Mouse (Mus musculus) liver, embryonic 14.5 days (tissue): ENCODE measurements around the gene Rnf43. TPM values are rescaled to one million over a fixed set of nuclear protein-coding genes. Genes with fewer than 3 reads are reported as not detected.

Source experiments
- ATAC-seq: fragments of 200-750 bp; cut with Nextera tagmentation; 2 replicates; pipeline ENCODE4 v1.8.0; 2017; ENCODE audit warnings: moderate number of reproducible peaks, mild to moderate bottlenecking, moderate library complexity; ENCODE audit not compliant: insufficient read depth
- DNase-seq, 3 experiments: peaks; one replicate each; pipeline ENCODE4 v3.0.0-alpha.2; 2012 to 2013; ENCODE audit warnings: low read depth in 3 of 3, low spot score in 3 of 3
- H3K27ac ChIP-seq: fragments of 300-500 bp; sonication (generic); 2 replicates; pipeline ENCODE4 v1.5.1; 2014; ENCODE audit warnings: moderate library complexity, mild to moderate bottlenecking, control low read depth, inconsistent platforms
- H3K27me3 ChIP-seq: fragments of 300-500 bp; sonication (generic); 2 replicates; pipeline ENCODE4 v1.6.1; 2014; ENCODE audit warnings: mild to moderate bottlenecking, low read length, moderate library complexity; ENCODE audit not compliant: control insufficient read depth, insufficient read depth
- H3K36me3 ChIP-seq: fragments of 300-500 bp; sonication (generic); replicated peaks from 2 replicates; pipeline ENCODE4 v1.6.1; 2014; ENCODE audit warnings: low read depth; ENCODE audit not compliant: control insufficient read depth, insufficient read depth
- H3K4me1 ChIP-seq, 2 experiments: fragments of 200-500 bp in 1 of 2; fragments of 300-500 bp in 1 of 2; sonication (generic) in 1 of 2; replicated peaks; 2 replicates each; pipeline ENCODE4 v1.6.1; 2012 to 2014; ENCODE audit warnings: antibody characterized with exemption in 1 of 2, inconsistent platforms in 1 of 2, low read length in 1 of 2; ENCODE audit not compliant: control insufficient read depth in 2 of 2, insufficient read depth in 2 of 2
- H3K4me2 ChIP-seq: fragments of 300-500 bp; sonication (generic); 2 replicates; pipeline ENCODE4 v1.6.1; 2014; ENCODE audit warnings: low read depth, mild to moderate bottlenecking, control low read depth, moderate library complexity
- H3K4me3 ChIP-seq, 2 experiments: fragments of 200-500 bp in 1 of 2; fragments of 300-500 bp in 1 of 2; sonication (generic) in 1 of 2; 2 replicates each; pipeline ENCODE4 v1.5.1; 2012 to 2014; ENCODE audit warnings: low read depth in 2 of 2, low read length in 2 of 2, mild to moderate bottlenecking in 2 of 2, control low read depth in 1 of 2, inconsistent platforms in 1 of 2, moderate library complexity in 1 of 2; ENCODE audit not compliant: insufficient read depth in 1 of 2
- H3K9ac ChIP-seq: fragments of 300-500 bp; sonication (generic); replicated peaks from 2 replicates; pipeline ENCODE4 v1.6.1; 2014; ENCODE audit warnings: mild to moderate bottlenecking, control low read depth, moderate library complexity
- H3K9me3 ChIP-seq: fragments of 300-500 bp; sonication (generic); 2 replicates; pipeline ENCODE4 v1.6.1; 2016; ENCODE audit warnings: low read length, mixed read lengths; ENCODE audit not compliant: control insufficient read depth
- CTCF ChIP-seq: IDR thresholded peaks from 2 replicates; pipeline ENCODE4 v1.5.1; 2016; ENCODE audit warnings: antibody characterized with exemption, low read depth, control low read depth
- EP300 ChIP-seq: IDR thresholded peaks from 2 replicates; pipeline ENCODE4 v1.6.1; 2016; ENCODE audit warnings: antibody characterized with exemption, low read depth
- WGBS: fragments of 180-500 bp; shearing (Covaris S2); extraction: QIAGEN DNeasy Blood & Tissue Kit; methylation state at CpG from one replicate; pipeline ENCODE4 v1.1.7; 2014; ENCODE audit not compliant: insufficient replicate concordance; 5-methylcytosine and 5-hydroxymethylcytosine counted together
- polyA plus RNA-seq, 2 experiments: library from polyadenylated mRNA; depleted of rRNA in 1 of 2; stranded (reverse) in 1 of 2; unstranded in 1 of 2; fragments of >200 nt; fragmentation: Nextera tagmentation in 1 of 2; extraction: Ambion mirVana in 1 of 2; gene quantifications; 2 replicates each; pipeline versions ENCODE4 v1.2.1 to v1.2.3; 2012 to 2014

Rnf43 gene
- polyA plus RNA-seq, 2 experiments = 3.5 to 4.5 TPM

GRCm38 (mm10) chr11:87697131-87697682, 34.7 kb downstream of the Rnf43 start:
- no peak for ATAC-seq
- Histone ChIP-seq H3K9me3 (no peaks in the 10 kb centered on the region), H3K4me1 (peaks cover 21 to 40% of the 10 kb centered on the region in 2 experiments), H3K27me3 (no peaks in the 10 kb centered on the region), H3K9ac (no peak overlapping the region), H3K4me2 (no peak overlapping the region), H3K4me3 (no peak overlapping the region), H3K27ac (no peak overlapping the region), H3K36me3 (no peaks in the 10 kb centered on the region)
- WGBS = 62% methylated on average over 14 of the region's 14 CpGs
- no peak for DNase-seq
- TF ChIP-seq CTCF (no peak), EP300 (no peak)

GRCm38 (mm10) chr11:87698126-87698525, 35.6 kb downstream of the Rnf43 start:
- no peak overlapping the region for H3K9ac ChIP-seq
- H3K27me3 ChIP-seq = no peaks in the 10 kb centered on the region
- WGBS = 77% methylated on average over 4 of the region's 4 CpGs
- ATAC-seq = no peak
- H3K36me3 ChIP-seq = no peaks in the 10 kb centered on the region
- H3K4me2 ChIP-seq = no peak overlapping the region
- H3K27ac ChIP-seq = no peak overlapping the region
- H3K4me3 ChIP-seq = no peak overlapping the region
- no peaks in the 10 kb centered on the region for H3K9me3 ChIP-seq
- no peak for TF ChIP-seq CTCF
- no peak for TF ChIP-seq EP300
- H3K4me1 ChIP-seq = peaks cover 29 to 47% of the 10 kb centered on the region in 2 experiments
- no peak for DNase-seq

DNA sequence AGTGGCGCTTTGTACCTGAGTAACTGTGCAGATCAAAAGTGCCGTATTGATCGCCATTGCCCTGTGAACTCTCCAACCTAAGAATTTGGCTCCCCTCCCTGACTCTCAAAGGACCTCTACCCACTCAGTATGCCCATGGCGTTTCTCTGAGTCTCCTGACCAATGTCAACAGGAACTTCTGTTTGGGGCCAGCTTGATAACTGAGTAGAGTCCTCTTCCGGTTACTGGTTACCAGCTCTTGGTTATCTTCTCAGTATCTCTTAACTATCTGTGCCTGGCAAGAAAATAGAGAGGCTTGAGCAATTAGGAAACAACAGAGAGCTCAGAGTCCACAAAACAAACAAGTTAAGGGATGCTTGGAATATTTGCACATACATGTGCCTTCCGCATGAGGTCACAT, 38.6 kb downstream of the Rnf43 start:
- 0 out of 2 replicates have a peak, but pooled peaks have one; percentile 17 for ATAC-seq
- no peak for DNase-seq
- Histone ChIP-seq H3K4me3 (no peak overlapping the region), H3K4me1 (peaks cover 53 to 69% of the 10 kb centered on the region in 2 experiments), H3K27ac (no peak overlapping the region; the same call in 1 of the 2 replicates), H3K9ac (no peak overlapping the region), H3K36me3 (no peaks in the 10 kb centered on the region), H3K4me2 (no peak overlapping the region), H3K9me3 (no peaks in the 10 kb centered on the region), H3K27me3 (no peaks in the 10 kb centered on the region)
- WGBS = 49% methylated on average over 6 of the region's 6 CpGs
- no peak for TF ChIP-seq CTCF
- no peak; the same call in 1 of the 2 replicates for TF ChIP-seq EP300

- no peaks in the 10 kb centered on the region for H3K9me3 ChIP-seq
- peaks cover 53 to 65% of the 10 kb centered on the region in 2 experiments for H3K4me1 ChIP-seq
- no peaks in the 10 kb centered on the region for H3K36me3 ChIP-seq
- H3K27me3 ChIP-seq = no peaks in the 10 kb centered on the region
- WGBS = 24% methylated on average over 14 of the region's 14 CpGs
- H3K4me3 ChIP-seq = no peak overlapping the region
- H3K9ac ChIP-seq = peak overlapping the region; percentile 18; the same call in 1 of the 2 replicates
- TF ChIP-seq EP300 (no peak), CTCF (no peak)
- DNase-seq (no peak), ATAC-seq (no peak)
- peak overlapping the region; percentile 42 for H3K4me2 ChIP-seq
- peak overlapping the region; percentile 57 for H3K27ac ChIP-seq
These were observed 39.5 kb downstream of the Rnf43 start for GRCm38 (mm10) chr11:87701877-87702620.

- H3K4me1 ChIP-seq = peaks cover 58 to 64% of the 10 kb centered on the region in 2 experiments
- peak overlapping the region; percentile 7 for H3K9ac ChIP-seq
- ATAC-seq = peak; percentile 76
These were observed 41.1 kb downstream of the Rnf43 start for GRCm38 (mm10) chr11:87703654-87704053.

More at GRCm38 (mm10) chr11:87703654-87704053, 41.1 kb downstream of the Rnf43 start:
- Histone ChIP-seq H3K4me2 (peak overlapping the region; percentile 50), H3K27ac (peak overlapping the region; percentile 7), H3K9me3 (no peaks in the 10 kb centered on the region), H3K36me3 (no peaks in the 10 kb centered on the region), H3K27me3 (no peaks in the 10 kb centered on the region), H3K4me3 (no peak overlapping the region)
- WGBS = 39% methylated on average over 5 of the region's 5 CpGs
- TF ChIP-seq CTCF (no peak), EP300 (peak; percentile 74)
- DNase-seq = peak in 2 of 3 experiments; percentile 45 to 49
